Mouse (Mus musculus): ENCODE results near the gene Mllt1.

DNA sequence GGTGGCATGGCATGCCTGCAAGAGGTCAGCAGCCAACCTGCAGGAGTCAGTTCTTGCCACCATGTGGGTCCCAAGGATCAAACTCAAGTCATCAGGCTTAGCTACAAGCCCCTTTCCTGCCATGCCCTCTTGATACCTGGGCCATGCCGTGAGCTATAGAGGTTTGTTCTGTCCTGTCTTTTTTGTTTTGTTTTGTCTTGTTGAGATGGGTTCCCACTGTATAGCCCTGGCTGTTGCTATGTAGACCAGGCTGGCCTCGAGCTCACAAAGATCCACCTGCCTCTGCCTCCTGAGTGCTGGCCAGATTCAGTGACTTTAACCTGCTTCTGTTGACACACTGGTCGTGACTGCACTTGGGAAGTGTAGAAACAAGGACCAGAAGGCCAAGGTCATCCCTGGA lies 40.2 kb upstream of the Mllt1 start:
- TF ChIP-seq CTCF (IDR thresholded peaks at IDR 0.05; ENCODE audit: borderline replicate concordance, control insufficient read depth, extremely low read depth, insufficient read depth, low read length, poor library complexity) = no peak
- no peak for TF ChIP-seq POLR2A (IDR thresholded peaks at IDR 0.05; ENCODE audit: control insufficient read depth, extremely low read depth, insufficient read depth, low read length, poor library complexity)
